Mouse (Mus musculus) CH12.LX (cell line): Measurements from ENCODE around the gene Parp12. TPM values are rescaled to one million over a fixed set of nuclear protein-coding genes. Genes with fewer than 3 reads are reported as not detected.

ENCODE experiments used
- DNase-seq: peaks from one replicate; pipeline ENCODE4 v3.0.0-alpha.2; 2013; ENCODE audit errors: extremely low read depth
- H3K27ac ChIP-seq: 2 replicates; pipeline ENCODE4 v1.5.1; 2012; ENCODE audit warnings: low read depth, mild to moderate bottlenecking, control low read depth, moderate library complexity; ENCODE audit not compliant: insufficient read depth
- H3K27me3 ChIP-seq: replicated peaks from 2 replicates; pipeline ENCODE3; 2012; ENCODE audit warnings: inconsistent platforms
- H3K36me3 ChIP-seq, 2 experiments: replicated peaks in 1 of 2; 2 replicates each; pipeline versions ENCODE3 to v1.6.1; 2012; ENCODE audit warnings: inconsistent platforms in 1 of 2, low read length in 1 of 2, mild to moderate bottlenecking in 1 of 2, mixed read lengths in 1 of 2, moderate library complexity in 1 of 2; ENCODE audit not compliant: control insufficient read depth in 1 of 2, insufficient read depth in 1 of 2
- H3K4me1 ChIP-seq, 2 experiments: 2 replicates each; pipeline ENCODE4 v1.6.1; 2012; ENCODE audit warnings: inconsistent platforms in 1 of 2, moderate library complexity in 1 of 2; ENCODE audit not compliant: insufficient read depth in 2 of 2, control insufficient read depth in 1 of 2
- H3K4me2 ChIP-seq: 2 replicates; pipeline ENCODE4 v1.6.1; 2012; ENCODE audit warnings: low read depth, mild to moderate bottlenecking, control low read depth; ENCODE audit not compliant: poor library complexity, insufficient read depth, severe bottlenecking
- H3K4me3 ChIP-seq, 3 experiments: fragments of 150-350 bp in 1 of 3; sonication (generic) in 1 of 3; replicated peaks in 1 of 3; 2 replicates each; pipeline versions ENCODE3 to v1.5.1; 2011 to 2012; ENCODE audit warnings: low read depth in 2 of 3, low read length in 2 of 3, mild to moderate bottlenecking in 2 of 3, moderate library complexity in 2 of 3, control low read depth in 1 of 3, improper control_type of control experiment in 1 of 3, inconsistent platforms in 1 of 3, mixed read lengths in 1 of 3; ENCODE audit not compliant: poor library complexity in 1 of 3
- H3K79me2 ChIP-seq: replicated peaks from 2 replicates; pipeline ENCODE4 v1.6.1; 2012; ENCODE audit warnings: mild to moderate bottlenecking, moderate library complexity; ENCODE audit not compliant: control insufficient read depth, poor library complexity, insufficient read depth, severe bottlenecking; ENCODE audit errors: extremely low read depth
- H3K9ac ChIP-seq: 2 replicates; pipeline ENCODE4 v1.6.1; 2012; ENCODE audit warnings: low read depth, mild to moderate bottlenecking, control low read depth, moderate library complexity; ENCODE audit not compliant: insufficient read depth
- H3K9me3 ChIP-seq: replicated peaks from 2 replicates; pipeline ENCODE3; 2012; ENCODE audit warnings: low read length, inconsistent platforms, mixed read lengths
- CHD1 ChIP-seq: IDR thresholded peaks from 2 replicates; pipeline ENCODE4 v1.6.1; 2012; ENCODE audit warnings: low read depth, low read length, improper control_type of control experiment, inconsistent platforms
- CHD2 ChIP-seq: IDR thresholded peaks from 2 replicates; pipeline ENCODE4 v1.6.1; 2011; ENCODE audit warnings: low read length, improper control_type of control experiment
- CTCF ChIP-seq, 2 experiments: IDR thresholded peaks in 1 of 2; conservative IDR thresholded peaks in 1 of 2; 2 replicates each; pipeline ENCODE4 v1.5.1; 2011 to 2012; ENCODE audit warnings: low read depth in 2 of 2, low read length in 2 of 2, improper control_type of control experiment in 1 of 2, inconsistent platforms in 1 of 2, mild to moderate bottlenecking in 1 of 2, moderate library complexity in 1 of 2
- E2F4 ChIP-seq: IDR thresholded peaks from 2 replicates; pipeline ENCODE4 v1.6.1; 2011; ENCODE audit warnings: low read depth, low read length, improper control_type of control experiment; ENCODE audit not compliant: insufficient replicate concordance
- ELF1 ChIP-seq: IDR thresholded peaks from 2 replicates; pipeline ENCODE4 v1.6.1; 2014; ENCODE audit warnings: low read depth, mild to moderate bottlenecking, inconsistent platforms, low read length, improper control_type of control experiment
- EP300 ChIP-seq: IDR thresholded peaks from 2 replicates; pipeline ENCODE4 v1.6.1; 2011; ENCODE audit warnings: low read length, improper control_type of control experiment
- ETS1 ChIP-seq: conservative IDR thresholded peaks from 2 replicates; pipeline ENCODE4 v1.6.1; 2012; ENCODE audit warnings: low read depth, mild to moderate bottlenecking, inconsistent platforms, low read length, improper control_type of control experiment, moderate library complexity
- GABPA ChIP-seq: IDR thresholded peaks from 2 replicates; pipeline ENCODE4 v1.6.1; 2012; ENCODE audit warnings: low read depth, low read length, improper control_type of control experiment, inconsistent platforms; ENCODE audit not compliant: insufficient replicate concordance
- HCFC1 ChIP-seq: IDR thresholded peaks from 2 replicates; pipeline ENCODE4 v1.6.1; 2012; ENCODE audit warnings: low read depth, mild to moderate bottlenecking, inconsistent platforms, low read length, improper control_type of control experiment
- IRF4 ChIP-seq: IDR thresholded peaks from 2 replicates; pipeline ENCODE4 v1.6.1; 2014; ENCODE audit warnings: low read depth, mild to moderate bottlenecking, inconsistent platforms, low read length, improper control_type of control experiment
- JUN ChIP-seq: IDR thresholded peaks from 2 replicates; pipeline ENCODE4 v1.6.1; 2011; ENCODE audit warnings: low read depth, mild to moderate bottlenecking, low read length, improper control_type of control experiment, moderate library complexity; ENCODE audit not compliant: insufficient read depth
- KAT2A ChIP-seq: IDR thresholded peaks from 2 replicates; pipeline ENCODE4 v1.6.1; 2012; ENCODE audit warnings: low read length, improper control_type of control experiment, inconsistent platforms; ENCODE audit not compliant: insufficient replicate concordance
- MAZ ChIP-seq: IDR thresholded peaks from 2 replicates; pipeline ENCODE4 v1.6.1; 2012; ENCODE audit warnings: low read depth, mild to moderate bottlenecking, inconsistent platforms, low read length, improper control_type of control experiment, moderate library complexity
- MYC ChIP-seq: IDR thresholded peaks from 2 replicates; pipeline ENCODE4 v1.6.1; 2011; ENCODE audit warnings: low read depth, mild to moderate bottlenecking, improper control_type of control experiment, low read length
- NRF1 ChIP-seq: IDR thresholded peaks from 2 replicates; pipeline ENCODE4 v1.6.1; 2014; ENCODE audit warnings: low read depth, mild to moderate bottlenecking, inconsistent platforms, low read length, improper control_type of control experiment, moderate library complexity
- PAX5 ChIP-seq: IDR thresholded peaks from 2 replicates; pipeline ENCODE4 v1.6.1; 2012; ENCODE audit warnings: low read length, inconsistent platforms, mixed read lengths
- RCOR1 ChIP-seq: conservative IDR thresholded peaks from 2 replicates; pipeline ENCODE4 v1.6.1; 2012; ENCODE audit warnings: low read depth, mild to moderate bottlenecking, inconsistent platforms, low read length, improper control_type of control experiment
- SIN3A ChIP-seq: IDR thresholded peaks from 2 replicates; pipeline ENCODE4 v1.6.1; 2012; ENCODE audit warnings: low read length, improper control_type of control experiment, inconsistent platforms
- SMC3 ChIP-seq: IDR thresholded peaks from 2 replicates; pipeline ENCODE4 v1.6.1; 2011; ENCODE audit warnings: low read depth, low read length, improper control_type of control experiment
- TCF12 ChIP-seq: IDR thresholded peaks from 2 replicates; pipeline ENCODE4 v1.6.1; 2014; ENCODE audit warnings: low read depth, mild to moderate bottlenecking, inconsistent platforms, low read length, improper control_type of control experiment
- USF1 ChIP-seq: IDR thresholded peaks from 2 replicates; pipeline ENCODE4 v1.6.1; 2014; ENCODE audit warnings: low read depth, mild to moderate bottlenecking, inconsistent platforms, low read length, improper control_type of control experiment
- ZKSCAN1 ChIP-seq: IDR thresholded peaks from 2 replicates; pipeline ENCODE4 v1.6.1; 2012; ENCODE audit warnings: low read depth, inconsistent platforms, low read length, improper control_type of control experiment, borderline replicate concordance
- ZMIZ1 ChIP-seq: IDR thresholded peaks from 2 replicates; pipeline ENCODE4 v1.6.1; 2012; ENCODE audit warnings: low read depth, mild to moderate bottlenecking, inconsistent platforms, low read length, improper control_type of control experiment
- dilution Hi-C: fragments of 300-500 bp; cut with MboI; formaldehyde crosslinking; loops from 2 replicates; pipeline ENCODE4 v1.14.3; 2020; ENCODE audit warnings: low sequenced_read_pairs; ENCODE audit not compliant: extremely low pct_unique_long_range_greater_than_20kb, extremely low pct_ligation_motif_present
- in situ Hi-C: fragments of 300-500 bp; cut with MboI; formaldehyde crosslinking; loops from 3 replicates; pipeline ENCODE4 v1.14.3; 2019; ENCODE audit warnings: low sequenced_read_pairs, low pct_ligation_motif_present, low pct_unique_long_range_greater_than_20kb, mixed read lengths
- polyA plus RNA-seq: library from polyadenylated mRNA; unstranded; fragments of >175 nt; gene quantifications from 2 replicates; pipeline ENCODE4 v1.2.1, GENCODE M21; 2012; ENCODE audit warnings: low read depth; ENCODE audit not compliant: insufficient read length
- total RNA-seq, 2 experiments: library from RNA; depleted of rRNA; stranded (reverse); fragments of 300-350 nt in 1 of 2; fragments of >200 nt in 1 of 2; gene quantifications; 2 replicates each; pipeline ENCODE4 v1.2.3; 2012 to 2014

Parp12 gene
- total and polyA plus RNA-seq, 3 experiments = 0.04 TPM; not detected in 2

- dilution Hi-C loops = no loop called here
These were observed 5.0 kb downstream of the Parp12 start for GRCm38 (mm10) chr6:39113141-39113540.

GRCm38 (mm10) chr6:39112701-39113100 is 5.4 kb downstream of the Parp12 start:
- Histone ChIP-seq H3K27ac (no peak overlapping the region), H3K4me3 (no peak overlapping the region), H3K4me1 (no peaks in the 10 kb centered on the region), H3K9me3 (peaks cover 4% of the 10 kb centered on the region), H3K27me3 (no peaks in the 10 kb centered on the region), H3K36me3 (no peaks in the 10 kb centered on the region), H3K79me2 (no peaks in the 10 kb centered on the region), H3K4me2 (no peak overlapping the region), H3K9ac (no peak overlapping the region)
- dilution Hi-C loops = no loop called here
- no peak for DNase-seq
- TF ChIP-seq RCOR1 = no peak
- no peak for TF ChIP-seq PAX5
- TF ChIP-seq USF1 = no peak
- no peak for TF ChIP-seq KAT2A
- TF ChIP-seq MYC = no peak
- no peak for TF ChIP-seq SIN3A
- TF ChIP-seq EP300 = no peak
- TF ChIP-seq CHD1 = no peak
- TF ChIP-seq MAZ = no peak
- no peak for TF ChIP-seq E2F4
- TF ChIP-seq ZKSCAN1 = no peak
- TF ChIP-seq ZMIZ1 = no peak
- no peak for TF ChIP-seq CTCF (conservative IDR thresholded peaks at IDR 0.05 in 1 of 2, IDR thresholded peaks at IDR 0.05 in 1 of 2; ENCODE audit: low read depth in 2 of 2, low read length in 2 of 2)
- TF ChIP-seq, all 38 proteins: peak for 0
- in situ Hi-C loops = no loop called here

More at GRCm38 (mm10) chr6:39113141-39113540, 5.0 kb downstream of the Parp12 start:
- H3K79me2 ChIP-seq = no peaks in the 10 kb centered on the region
- TF ChIP-seq CTCF (conservative IDR thresholded peaks at IDR 0.05 in 1 of 2, IDR thresholded peaks at IDR 0.05 in 1 of 2; ENCODE audit: low read depth in 2 of 2, low read length in 2 of 2) (no peak), CHD2 (no peak), HCFC1 (no peak), ETS1 (no peak), SMC3 (no peak), ELF1 (no peak), GABPA (no peak), TCF12 (no peak), MAZ (no peak), JUN (no peak), IRF4 (no peak), NRF1 (no peak)
- H3K27ac ChIP-seq = no peak overlapping the region
- no peak overlapping the region for H3K4me3 ChIP-seq
- DNase-seq = no peak
- H3K36me3 ChIP-seq = no peaks in the 10 kb centered on the region
- H3K4me2 ChIP-seq = no peak overlapping the region
- no peaks in the 10 kb centered on the region for H3K27me3 ChIP-seq
- no peaks in the 10 kb centered on the region for H3K4me1 ChIP-seq
- H3K9ac ChIP-seq = no peak overlapping the region
- H3K9me3 ChIP-seq = peaks cover 7% of the 10 kb centered on the region
- in situ Hi-C loops = no loop called here
